Mouse (Mus musculus) central nervous system, embryonic 14 days (tissue): ENCODE data around the gene Nfyc. TPM values are rescaled to one million over a fixed set of nuclear protein-coding genes. Genes with fewer than 3 reads are reported as not detected.

Source experiments
- polyA plus RNA-seq: library from polyadenylated mRNA; depleted of rRNA; stranded (reverse); fragments of >200 nt; gene quantifications from 2 replicates; pipeline ENCODE4 v1.2.3, GENCODE M21; 2012; rRNA removed

Gene Nfyc
- 129 and 140 TPM in 2 replicates for polyA plus RNA-seq

DNA sequence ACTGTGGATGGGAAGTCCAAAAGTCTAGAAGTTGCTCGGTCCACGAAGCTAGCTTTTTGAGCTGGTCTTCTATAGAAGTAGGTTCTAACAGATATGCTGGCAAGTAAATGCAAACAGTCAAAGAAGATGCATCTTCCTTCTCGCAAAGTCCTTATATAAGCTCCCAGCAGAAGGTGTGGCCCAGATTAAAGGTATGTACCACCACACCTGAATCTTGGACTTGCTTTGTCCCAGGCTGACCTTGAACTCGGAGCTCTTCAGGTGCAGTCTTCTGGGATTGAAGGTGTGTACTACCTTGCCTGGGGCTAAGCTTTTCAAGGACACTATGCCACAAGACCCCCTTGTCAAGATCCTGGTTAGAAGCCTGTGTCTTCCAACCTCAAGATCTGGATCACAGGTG lies at the start of gene Nfyc:
Gene Nfyc (minus strand): TSS at position 101 of the 400 bp plus-strand sequence.

DNA sequence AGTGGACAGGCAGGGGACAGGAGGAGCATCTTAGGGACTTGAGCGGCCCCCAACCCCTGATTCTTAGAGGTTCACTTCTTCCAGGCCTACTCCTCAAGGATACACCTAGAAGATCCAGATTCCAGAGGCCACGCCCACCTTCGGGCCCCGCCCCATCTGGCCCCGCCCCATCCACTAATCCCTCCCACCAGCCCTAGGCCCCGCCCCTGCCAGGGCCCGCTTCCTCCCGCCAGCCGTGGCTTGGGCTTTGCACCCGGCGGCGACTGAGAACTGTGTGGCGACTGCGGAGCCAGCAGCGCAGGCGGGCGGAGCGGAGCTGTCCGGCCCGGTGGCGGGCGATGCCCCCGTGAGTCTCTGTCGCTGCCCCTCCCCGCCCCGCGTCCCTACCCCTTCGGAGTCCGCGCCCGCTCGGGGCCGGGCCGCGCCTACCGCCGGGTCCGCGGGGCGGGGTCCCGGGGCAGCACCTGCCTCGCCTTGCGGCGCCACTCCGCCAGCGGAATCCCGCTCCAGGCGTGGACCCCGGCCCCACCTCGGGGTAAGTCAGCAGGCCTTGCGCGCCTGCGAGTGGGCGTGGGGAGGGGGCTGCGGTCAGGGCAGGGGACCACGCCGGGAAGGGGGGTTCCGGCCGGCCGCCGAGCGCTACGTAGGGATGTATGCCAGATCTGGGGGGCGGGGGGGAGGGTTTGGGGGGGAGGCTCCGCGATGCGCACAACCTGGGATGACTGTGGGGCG lies 23.4 kb upstream of the Nfyc start, which contains the start of gene Rims3:
Gene Rims3 (plus strand): TSS at position 229 of the 732 bp plus-strand sequence.

DNA sequence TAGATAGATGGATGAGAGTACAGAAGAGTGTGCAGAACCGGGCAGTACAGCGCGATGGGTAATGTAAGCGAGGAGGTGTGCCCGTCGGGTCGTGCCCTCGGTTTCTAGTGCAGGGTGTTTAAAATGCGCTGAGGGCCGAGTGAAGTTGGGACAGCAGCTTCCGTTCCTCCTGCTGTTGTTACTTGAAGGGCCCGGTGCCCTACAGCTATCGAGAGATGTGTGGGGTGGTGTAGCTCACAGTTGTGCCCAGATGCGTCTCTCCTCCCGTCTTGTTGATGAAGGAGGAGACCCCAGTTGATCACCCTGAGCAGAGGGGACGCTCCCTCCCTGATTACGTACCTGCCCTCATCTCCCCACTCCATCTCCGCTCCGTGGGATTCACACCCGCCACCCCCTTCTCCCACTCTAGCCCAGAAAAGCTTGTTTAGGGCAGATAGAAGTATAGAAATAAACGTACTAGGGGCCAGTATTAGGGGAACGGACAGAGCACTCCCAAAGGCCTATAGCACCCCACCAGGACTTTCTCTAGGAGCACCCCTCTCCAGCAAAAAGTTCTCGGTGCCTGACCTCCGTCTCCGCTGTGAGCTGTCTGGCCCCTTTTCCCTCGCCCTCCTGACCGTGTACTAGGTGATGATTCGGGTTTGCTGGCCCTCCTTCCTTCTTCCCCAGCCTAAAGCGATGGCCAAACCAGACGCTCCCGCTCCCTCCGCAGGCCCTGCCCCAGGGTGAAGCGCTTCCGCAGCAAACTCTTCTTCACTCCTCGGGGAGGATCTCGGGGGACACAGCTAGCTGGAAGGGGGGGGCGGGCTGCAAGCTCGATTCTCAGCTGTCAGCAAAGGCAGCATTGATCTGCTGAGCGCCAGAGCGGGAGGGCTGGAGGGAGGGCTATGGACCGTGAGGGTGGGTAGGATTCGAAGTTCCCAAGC lies 83.2 kb downstream of the Nfyc start, which contains the start of gene Kcnq4:
Gene Kcnq4 (minus strand): TSS at position 672 of the 926 bp plus-strand sequence.

Other genes starting within 250 kb of the Nfyc start
- gene Gm8439, start 242.8 kb downstream of the Nfyc start, polyA plus RNA-seq, result not detected in 2 replicates
- gene Cited4, start 165.0 kb downstream of the Nfyc start, polyA plus RNA-seq, result 0.61 and 1.1 TPM in 2 replicates
- 9.4 and 9.5 TPM in 2 replicates for gene Kcnq4, start 83.0 kb downstream of the Nfyc start, polyA plus RNA-seq
- gene Rims3, start 23.2 kb upstream of the Nfyc start, polyA plus RNA-seq, result 20.0 and 23.1 TPM in 2 replicates
- gene Exo5, start 93.4 kb upstream of the Nfyc start, polyA plus RNA-seq, result 35.8 and 38.5 TPM in 2 replicates
- gene Zfp69, start 120.1 kb upstream of the Nfyc start, polyA plus RNA-seq, result 3.7 and 4.4 TPM in 2 replicates
- 38.3 and 41.2 TPM in 2 replicates for gene Smap2, start 185.7 kb upstream of the Nfyc start, polyA plus RNA-seq
- 19.1 and 113 TPM in 2 replicates for gene Col9a2, start 207.8 kb upstream of the Nfyc start, polyA plus RNA-seq